Mouse (Mus musculus) liver, postnatal 0 days (tissue): Measurements from ENCODE around the gene Cdpf1. TPM values are rescaled to one million over a fixed set of nuclear protein-coding genes. Genes with fewer than 3 reads are reported as not detected.

Experiments used
- ATAC-seq: fragments of 200-750 bp; cut with Nextera tagmentation; 2 replicates; pipeline ENCODE4 v1.8.0; 2017; ENCODE audit warnings: mild to moderate bottlenecking, moderate library complexity
- DNase-seq: peaks from one replicate; pipeline ENCODE4 v3.0.0-alpha.2; 2016
- H3K27ac ChIP-seq: fragments of 300-500 bp; sonication (generic); 2 replicates; pipeline ENCODE4 v1.5.1; 2014; ENCODE audit warnings: antibody characterized with exemption, moderate library complexity, mild to moderate bottlenecking, low read depth
- H3K27me3 ChIP-seq: fragments of 300-500 bp; sonication (generic); 2 replicates; pipeline ENCODE4 v1.6.1; 2014; ENCODE audit warnings: low read length, control low read depth, mixed read lengths; ENCODE audit not compliant: insufficient read depth
- H3K36me3 ChIP-seq: fragments of 300-500 bp; sonication (generic); replicated peaks from 2 replicates; pipeline ENCODE4 v1.6.1; 2014; ENCODE audit warnings: mild to moderate bottlenecking, control low read depth, low read length, moderate library complexity, mixed read lengths; ENCODE audit not compliant: insufficient read depth
- H3K4me1 ChIP-seq: fragments of 300-500 bp; sonication (generic); 2 replicates; pipeline ENCODE4 v1.6.1; 2014; ENCODE audit warnings: antibody characterized with exemption, mild to moderate bottlenecking, control low read depth; ENCODE audit not compliant: insufficient read depth
- H3K4me2 ChIP-seq: fragments of 300-500 bp; sonication (generic); 2 replicates; pipeline ENCODE4 v1.6.1; 2014; ENCODE audit warnings: low read depth, mild to moderate bottlenecking, low read length, moderate library complexity, mixed read lengths
- H3K4me3 ChIP-seq: fragments of 300-500 bp; sonication (generic); 2 replicates; pipeline ENCODE4 v1.5.1; 2014; ENCODE audit warnings: low read depth, low read length
- H3K9ac ChIP-seq: fragments of 300-500 bp; sonication (generic); replicated peaks from 2 replicates; pipeline ENCODE4 v1.6.1; 2014; ENCODE audit warnings: mild to moderate bottlenecking, moderate library complexity
- H3K9me3 ChIP-seq: fragments of 300-500 bp; sonication (generic); 2 replicates; pipeline ENCODE4 v1.6.1; 2016; ENCODE audit warnings: mild to moderate bottlenecking, control low read depth, low read length, mixed read lengths
- CTCF ChIP-seq: sonication (generic); IDR thresholded peaks from 2 replicates; pipeline ENCODE4 v1.5.1; 2016; ENCODE audit warnings: antibody characterized with exemption, low read depth
- EP300 ChIP-seq: IDR thresholded peaks from 2 replicates; pipeline ENCODE4 v1.6.1; 2016; ENCODE audit warnings: antibody characterized with exemption, low read depth, mild to moderate bottlenecking
- WGBS: fragments of 180-500 bp; shearing (Covaris S2); extraction: QIAGEN DNeasy Blood & Tissue Kit; methylation state at CpG from one replicate; pipeline ENCODE4 v1.1.7; 2014; ENCODE audit not compliant: insufficient replicate concordance; 5-methylcytosine and 5-hydroxymethylcytosine counted together
- polyA plus RNA-seq: library from polyadenylated mRNA; unstranded; fragments of >200 nt; fragmentation: Nextera tagmentation; extraction: Ambion mirVana; gene quantifications from 2 replicates; pipeline ENCODE4 v1.2.1, GENCODE M21; 2015

The Cdpf1 gene
- polyA plus RNA-seq, 1 experiment from 2014 or later = 12.9 TPM

DNA sequence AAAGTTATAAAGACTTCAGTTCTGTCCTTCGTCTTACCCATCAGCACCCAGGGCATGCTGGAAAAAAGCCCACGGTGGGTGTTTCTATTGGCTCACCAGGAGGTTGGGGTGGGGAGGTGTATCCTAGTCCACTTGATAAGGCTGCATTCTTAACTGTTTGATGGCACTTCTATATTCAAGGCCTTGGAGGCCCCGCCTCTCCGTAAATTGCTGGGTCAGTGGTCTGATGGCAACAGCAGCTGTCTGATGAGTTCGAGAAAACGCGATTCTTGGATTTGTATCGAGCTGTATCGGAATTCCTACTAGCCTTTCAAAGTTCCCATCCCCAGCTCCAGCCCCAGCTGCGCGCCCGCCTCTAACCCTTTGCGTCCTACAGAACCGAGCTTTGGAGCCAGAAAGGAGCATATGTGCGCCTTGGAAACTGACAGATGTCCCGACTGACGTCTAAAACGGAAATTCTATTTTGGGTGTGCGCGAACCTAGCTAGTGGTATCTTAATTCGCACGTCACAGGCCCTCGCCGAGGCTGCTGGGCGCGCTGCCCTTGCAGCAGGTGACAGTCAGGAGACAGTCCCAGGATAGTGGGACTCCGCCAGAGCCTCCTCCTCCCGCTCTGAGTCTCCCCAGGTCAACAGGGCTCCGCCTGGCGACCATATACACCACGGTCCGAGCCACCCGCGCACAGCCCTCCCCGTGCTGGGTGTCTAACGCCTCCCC, 533 bp downstream of the Cdpf1 start:
- peak overlapping the region; percentile 82 for H3K4me3 ChIP-seq
- DNase-seq = peak; percentile 49
- WGBS = 2% methylated on average over 36 of the region's 36 CpGs

DNA sequence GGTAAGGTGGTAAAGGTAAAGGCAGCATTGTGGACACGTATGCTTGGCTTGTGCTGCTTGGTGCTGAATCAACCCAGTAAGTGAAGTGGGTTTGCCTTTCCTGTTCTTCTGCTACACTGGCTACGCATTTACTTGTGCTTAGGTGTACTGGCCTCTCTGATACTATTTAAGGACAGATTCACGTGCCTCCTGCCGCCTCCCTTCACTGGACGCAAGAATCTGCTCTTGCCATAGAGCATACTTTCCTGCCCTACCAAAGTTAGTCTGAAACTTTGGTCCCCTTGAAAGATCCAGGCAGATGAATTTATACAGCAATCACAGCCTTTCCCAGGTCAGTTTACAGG, 1.1 kb downstream of the Cdpf1 start:
- Histone ChIP-seq H3K36me3 (no peaks in the 10 kb centered on the region), H3K27ac (peak overlapping the region; percentile 85), H3K4me2 (peak overlapping the region; percentile 91), H3K9me3 (no peaks in the 10 kb centered on the region), H3K4me3 (peak overlapping the region; percentile 82), H3K9ac (peak overlapping the region; percentile 83), H3K27me3 (no peaks in the 10 kb centered on the region), H3K4me1 (peaks cover 9% of the 10 kb centered on the region)
- no peak for DNase-seq
- TF ChIP-seq CTCF (no peak), EP300 (no peak)
- no peak for ATAC-seq
- 70% methylated on average over 5 of the region's 5 CpGs for WGBS

More for the DNA sequence above, 533 bp downstream of the Cdpf1 start:
- Histone ChIP-seq H3K9me3 (0 out of 2 replicates have a peak, but pooled peaks cover 2% of the 10 kb centered on the region), H3K4me1 (peaks cover 9% of the 10 kb centered on the region), H3K27ac (peak overlapping the region; percentile 85), H3K4me2 (peak overlapping the region; percentile 91), H3K27me3 (no peaks in the 10 kb centered on the region), H3K36me3 (no peaks in the 10 kb centered on the region), H3K9ac (peak overlapping the region; percentile 83)
- peak; percentile 85 for ATAC-seq
- TF ChIP-seq CTCF (peak; percentile 54), EP300 (no peak)

DNA sequence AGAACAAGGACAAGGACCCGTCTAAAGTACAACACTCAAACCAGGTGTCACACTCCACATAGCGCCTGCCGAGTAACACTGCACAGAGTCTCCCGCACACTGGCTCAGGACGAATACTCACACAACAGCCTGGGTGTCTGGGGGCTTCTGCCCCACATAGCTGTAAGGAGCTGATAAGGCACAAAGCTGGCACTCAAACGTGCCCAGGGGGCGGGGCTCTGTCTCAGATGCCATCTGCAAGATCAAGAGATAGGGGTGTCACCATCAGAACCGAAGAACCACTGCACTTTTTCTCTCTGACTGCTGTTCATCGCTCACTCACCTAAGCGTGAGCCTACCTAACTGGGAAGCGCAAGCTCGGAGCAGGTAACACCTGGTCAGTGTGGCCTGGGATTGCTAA, 2.4 kb downstream of the Cdpf1 start:
- Histone ChIP-seq H3K9ac (no peak overlapping the region), H3K27ac (no peak overlapping the region), H3K4me2 (no peak overlapping the region), H3K4me1 (peaks cover 9% of the 10 kb centered on the region), H3K36me3 (no peaks in the 10 kb centered on the region), H3K9me3 (no peaks in the 10 kb centered on the region), H3K4me3 (no peak overlapping the region), H3K27me3 (no peaks in the 10 kb centered on the region)
- TF ChIP-seq EP300 (no peak), CTCF (no peak)
- no peak for ATAC-seq
- no peak for DNase-seq
- 67% methylated on average over 12 of the region's 12 CpGs for WGBS

DNA sequence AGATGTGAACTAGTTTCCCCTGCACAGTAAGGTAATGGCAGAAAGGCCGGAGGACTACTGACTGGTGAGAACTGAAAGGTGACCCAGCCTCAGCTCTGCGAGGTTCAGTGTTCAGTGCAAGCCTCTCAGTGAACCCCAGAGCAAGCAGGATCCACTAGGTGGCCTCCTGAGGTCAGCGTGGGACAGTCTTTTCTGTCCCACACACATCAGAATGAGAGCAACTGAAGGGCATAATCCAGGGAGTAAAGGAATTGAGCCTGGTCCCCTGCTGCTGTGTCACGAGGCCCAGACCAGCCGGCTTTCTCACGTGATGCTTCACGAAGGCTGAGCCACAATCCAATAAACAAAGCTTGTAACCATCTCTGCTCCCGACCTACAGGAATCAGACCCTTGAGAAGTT, 3.1 kb downstream of the Cdpf1 start:
- Histone ChIP-seq H3K9me3 (no peaks in the 10 kb centered on the region), H3K4me2 (no peak overlapping the region), H3K27ac (no peak overlapping the region), H3K9ac (no peak overlapping the region), H3K27me3 (no peaks in the 10 kb centered on the region), H3K36me3 (no peaks in the 10 kb centered on the region), H3K4me1 (peaks cover 9% of the 10 kb centered on the region), H3K4me3 (no peak overlapping the region)
- TF ChIP-seq EP300 (no peak), CTCF (0 out of 2 replicates have a peak, but pooled peaks have one; percentile 2)
- DNase-seq (no peak), ATAC-seq (no peak)
- WGBS = 66% methylated on average over 8 of the region's 8 CpGs

DNA sequence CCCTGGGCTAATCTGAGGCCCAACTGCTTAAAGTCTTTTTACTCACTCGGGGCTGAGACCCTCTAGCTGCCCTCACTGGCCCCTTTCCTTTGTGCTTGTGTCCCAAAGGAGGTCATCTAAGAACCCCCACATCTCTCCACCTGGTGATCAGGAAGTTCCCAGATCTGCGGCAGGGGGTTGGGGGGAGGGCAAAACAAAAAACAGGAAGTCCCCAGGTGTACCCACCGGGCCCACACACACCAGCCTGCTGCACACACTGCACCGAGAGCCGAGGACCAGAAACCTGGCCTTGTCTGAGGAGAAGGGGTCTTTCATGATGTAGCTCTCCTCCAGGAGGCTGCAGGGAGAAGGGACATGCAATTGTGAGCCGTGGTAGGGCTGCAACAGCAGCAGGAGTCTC, 3.5 kb downstream of the Cdpf1 start:
- TF ChIP-seq CTCF (no peak), EP300 (no peak)
- Histone ChIP-seq H3K4me1 (peaks cover 9% of the 10 kb centered on the region), H3K4me2 (no peak overlapping the region), H3K9me3 (no peaks in the 10 kb centered on the region), H3K27ac (no peak overlapping the region), H3K9ac (no peak overlapping the region), H3K4me3 (no peak overlapping the region), H3K27me3 (no peaks in the 10 kb centered on the region), H3K36me3 (no peaks in the 10 kb centered on the region)
- 68% methylated on average over 6 of the region's 6 CpGs for WGBS
- ATAC-seq (no peak), DNase-seq (no peak)

DNA sequence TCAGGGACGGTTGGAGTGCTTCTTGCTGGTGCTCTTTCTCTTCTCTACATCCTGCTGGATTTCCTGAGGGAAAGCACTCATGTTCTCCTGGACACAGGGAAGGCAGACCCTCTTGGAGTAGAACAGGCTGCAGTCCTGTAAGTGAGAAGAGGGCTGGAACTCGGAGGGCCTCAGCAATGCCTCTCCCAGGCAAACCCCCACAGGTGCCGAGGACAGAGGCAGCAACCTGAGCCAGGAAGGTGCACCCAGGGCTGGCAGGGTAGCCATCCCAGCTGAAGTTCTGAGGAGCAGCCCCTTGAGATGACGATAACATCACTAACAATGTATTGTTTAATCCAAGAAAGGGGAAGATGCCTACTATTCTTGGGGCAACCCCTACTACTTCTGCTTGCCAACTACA, 4.1 kb downstream of the Cdpf1 start:
- Histone ChIP-seq H3K36me3 (no peaks in the 10 kb centered on the region), H3K4me1 (peaks cover 9% of the 10 kb centered on the region), H3K4me2 (no peak overlapping the region), H3K9me3 (no peaks in the 10 kb centered on the region), H3K9ac (no peak overlapping the region), H3K27me3 (no peaks in the 10 kb centered on the region), H3K4me3 (no peak overlapping the region), H3K27ac (no peak overlapping the region)
- 85% methylated on average over 4 of the region's 4 CpGs for WGBS
- ATAC-seq (no peak), DNase-seq (no peak)
- no peak for TF ChIP-seq CTCF
- no peak for TF ChIP-seq EP300

DNA sequence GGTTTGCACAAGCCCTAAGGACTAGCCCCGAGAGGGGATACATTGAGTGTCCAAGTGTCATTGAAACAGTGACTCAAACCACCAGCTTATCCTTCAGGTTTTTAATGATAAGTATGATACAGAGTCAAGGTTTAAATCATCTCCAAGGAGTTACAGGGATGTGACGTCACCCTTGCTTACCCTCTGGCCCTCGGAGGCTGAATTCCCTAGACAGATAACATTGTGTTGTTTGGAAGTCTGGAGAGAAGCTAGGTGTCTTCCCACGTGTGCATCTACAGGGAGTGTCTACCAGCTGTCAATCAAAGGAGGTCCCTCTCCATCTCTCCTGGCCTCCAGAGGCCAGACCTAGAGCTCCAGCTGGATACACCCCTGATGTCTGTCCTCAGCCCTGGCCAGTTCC, 4.6 kb downstream of the Cdpf1 start:
- ATAC-seq (no peak), DNase-seq (no peak)
- TF ChIP-seq EP300 = no peak
- no peak for TF ChIP-seq CTCF
- no peak overlapping the region for H3K9ac ChIP-seq
- no peak overlapping the region for H3K4me2 ChIP-seq
- H3K4me3 ChIP-seq = no peak overlapping the region
- 66% methylated on average over 4 of the region's 4 CpGs for WGBS
- H3K36me3 ChIP-seq = peaks cover 4% of the 10 kb centered on the region; the same call in 1 of the 2 replicates
- peaks cover 9% of the 10 kb centered on the region for H3K4me1 ChIP-seq
- no peaks in the 10 kb centered on the region for H3K9me3 ChIP-seq
- no peaks in the 10 kb centered on the region for H3K27me3 ChIP-seq
- no peak overlapping the region for H3K27ac ChIP-seq
